Mouse (Mus musculus) liver, postnatal 0 days (tissue): ENCODE measurements at regions not wholly inside any gene's neighbourhood (a gene's known extent, or its start where the extent isn't known, plus 50 kb on each side); places are given as distances from the start of the nearest gene placed in this dataset.

Experiments
- CTCF ChIP-seq: sonication (generic); IDR thresholded peaks from 2 replicates; pipeline ENCODE4 v1.5.1; 2016; ENCODE audit warnings: antibody characterized with exemption, low read depth
- EP300 ChIP-seq: IDR thresholded peaks from 2 replicates; pipeline ENCODE4 v1.6.1; 2016; ENCODE audit warnings: antibody characterized with exemption, low read depth, mild to moderate bottlenecking

- no peak for TF ChIP-seq CTCF
- TF ChIP-seq EP300, result no peak
These were observed 839.7 kb downstream of the Brinp1 start for GRCm38 (mm10) chr4:68114502-68114901.
